25 mouse cellular contexts compared by ENCODE assay signal in the genomic region with DNA sequence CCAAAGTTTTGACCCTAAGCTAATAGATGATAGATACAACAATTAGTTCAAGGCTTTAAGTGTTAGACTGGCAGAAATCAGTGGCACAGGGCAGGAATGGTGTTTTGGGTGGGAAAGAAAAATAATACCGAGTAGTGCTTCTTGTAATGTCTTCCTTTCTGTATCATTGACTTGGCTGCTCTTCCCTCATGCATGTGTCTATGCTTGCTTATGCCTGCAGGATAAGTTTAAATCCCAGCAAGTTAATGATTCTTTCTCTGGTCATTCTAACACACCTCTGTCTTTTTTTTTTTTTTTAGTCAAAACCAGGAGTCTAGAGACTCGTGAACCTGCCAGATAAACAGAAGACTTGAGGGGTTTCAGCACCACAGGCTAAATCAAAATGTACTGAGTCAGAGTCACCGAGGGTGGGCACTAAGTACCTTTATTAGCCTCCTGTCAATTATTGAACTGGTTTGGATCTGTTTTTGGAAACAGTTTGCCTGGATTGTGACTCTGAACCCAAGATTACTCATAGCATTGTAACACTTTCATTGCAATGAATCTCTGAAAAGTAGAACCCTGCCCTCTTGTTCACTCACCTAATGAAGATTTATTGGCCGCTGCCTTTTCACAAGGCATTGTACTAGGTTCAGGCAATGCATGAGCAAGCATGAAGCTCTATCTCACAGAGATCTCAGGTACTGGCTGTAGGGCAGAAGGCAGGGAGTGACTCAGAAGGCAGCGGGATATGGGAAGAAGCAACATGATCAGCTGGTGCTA.
"Had no signal": no experiment of that assay in that cellular context is flagged by ENCODE, and none has a peak within 500 bp of the region (broad histone marks: within the 10 kb centered on the region; RNA-seq: fewer than 3 reads in every experiment).

No protein-coding gene starts in this region.

- H3K9me3 ChIP-seq: heart, embryonic 13.5 days; heart, embryonic 15.5 days; hindbrain, embryonic 13.5 days; hindbrain, embryonic 15.5 days; limb, embryonic 10.5 days; limb, embryonic 12.5 days; liver, embryonic 13.5 days had no signal

- H3K4me3 ChIP-seq: gastrocnemius, adult 2 months; heart, embryonic 13.5 days; heart, embryonic 15.5 days; hindbrain, embryonic 13.5 days; hindbrain, embryonic 15.5 days; limb, embryonic 10.5 days; limb, embryonic 12.5 days; liver, embryonic 13.5 days had no signal

- H3K9ac ChIP-seq: heart, embryonic 13.5 days; heart, embryonic 15.5 days; hindbrain, embryonic 13.5 days; hindbrain, embryonic 15.5 days; limb, embryonic 12.5 days; liver, embryonic 13.5 days had no signal

- ATAC-seq: hindbrain, postnatal 0 days; intestine, embryonic 16.5 days had no signal

- H3K27me3 ChIP-seq: heart, embryonic 13.5 days; heart, embryonic 15.5 days; hindbrain, embryonic 13.5 days; hindbrain, embryonic 15.5 days; limb, embryonic 12.5 days; liver, embryonic 13.5 days had no signal

- H3K36me3 ChIP-seq: heart, embryonic 13.5 days; heart, embryonic 15.5 days; hindbrain, embryonic 13.5 days; hindbrain, embryonic 15.5 days; limb, embryonic 10.5 days; limb, embryonic 12.5 days; liver, embryonic 13.5 days had no signal

- H3K4me1 ChIP-seq: heart, embryonic 13.5 days; heart, embryonic 15.5 days; hindbrain, embryonic 13.5 days; hindbrain, embryonic 15.5 days; limb, embryonic 10.5 days; limb, embryonic 12.5 days; liver, embryonic 13.5 days had no signal

- H3K4me2 ChIP-seq: heart, embryonic 11.5 days; heart, embryonic 13.5 days; heart, embryonic 15.5 days; hindbrain, embryonic 13.5 days; hindbrain, embryonic 15.5 days; limb, embryonic 12.5 days; liver, embryonic 11.5 days; liver, embryonic 13.5 days had no signal

- DNase-seq: gastrocnemius, adult 2 months; gastrocnemius, postnatal 10 days; gastrocnemius, postnatal 25 days; heart, adult 18-20 months; heart, postnatal 14 days; heart, postnatal 36 days; kidney, adult 18-20 months; kidney, adult 8-10 months; kidney, postnatal 14 days; kidney, postnatal 36 days; layer of hippocampus, adult 9-11 months; layer of hippocampus, postnatal 36 days; liver; liver, embryonic 13.5 days had no signal

- H3K27ac ChIP-seq: gastrocnemius, adult 2 months; heart, embryonic 13.5 days; heart, embryonic 15.5 days; hindbrain, embryonic 13.5 days; hindbrain, embryonic 15.5 days; hindbrain, postnatal 0 days; kidney, postnatal 0 days; limb, embryonic 10.5 days; limb, embryonic 12.5 days; liver, embryonic 13.5 days had no signal
